Mouse (Mus musculus) C2C12 (cell line): ENCODE results near the gene Itpripl2.

Source experiments
- CTCF ChIP-seq: IDR thresholded peaks from one replicate; pipeline ENCODE4 v1.5.1; 2011; ENCODE audit not compliant: control insufficient read depth, insufficient read depth, insufficient read length
- FOSL1 ChIP-seq: IDR thresholded peaks from one replicate; pipeline ENCODE4 v1.8.0; 2011; ENCODE audit warnings: mild to moderate bottlenecking, low read length; ENCODE audit not compliant: poor library complexity, insufficient read depth, severe bottlenecking
- MAX ChIP-seq: IDR thresholded peaks from one replicate; pipeline ENCODE4 v1.6.1; 2011; ENCODE audit warnings: mild to moderate bottlenecking, control low read depth
- MYOD1 ChIP-seq: IDR thresholded peaks from one replicate; pipeline ENCODE4 v1.6.1; 2011; ENCODE audit warnings: low read depth; ENCODE audit not compliant: control insufficient read depth, insufficient read length
- MYOG ChIP-seq: IDR thresholded peaks from one replicate; pipeline ENCODE4 v1.6.1; 2011; ENCODE audit not compliant: control insufficient read depth, insufficient read length; ENCODE audit errors: extremely low read depth
- USF1 ChIP-seq: IDR thresholded peaks from one replicate; pipeline ENCODE4 v1.6.1; 2011; ENCODE audit warnings: low read depth, mild to moderate bottlenecking, control low read depth, moderate library complexity

DNA sequence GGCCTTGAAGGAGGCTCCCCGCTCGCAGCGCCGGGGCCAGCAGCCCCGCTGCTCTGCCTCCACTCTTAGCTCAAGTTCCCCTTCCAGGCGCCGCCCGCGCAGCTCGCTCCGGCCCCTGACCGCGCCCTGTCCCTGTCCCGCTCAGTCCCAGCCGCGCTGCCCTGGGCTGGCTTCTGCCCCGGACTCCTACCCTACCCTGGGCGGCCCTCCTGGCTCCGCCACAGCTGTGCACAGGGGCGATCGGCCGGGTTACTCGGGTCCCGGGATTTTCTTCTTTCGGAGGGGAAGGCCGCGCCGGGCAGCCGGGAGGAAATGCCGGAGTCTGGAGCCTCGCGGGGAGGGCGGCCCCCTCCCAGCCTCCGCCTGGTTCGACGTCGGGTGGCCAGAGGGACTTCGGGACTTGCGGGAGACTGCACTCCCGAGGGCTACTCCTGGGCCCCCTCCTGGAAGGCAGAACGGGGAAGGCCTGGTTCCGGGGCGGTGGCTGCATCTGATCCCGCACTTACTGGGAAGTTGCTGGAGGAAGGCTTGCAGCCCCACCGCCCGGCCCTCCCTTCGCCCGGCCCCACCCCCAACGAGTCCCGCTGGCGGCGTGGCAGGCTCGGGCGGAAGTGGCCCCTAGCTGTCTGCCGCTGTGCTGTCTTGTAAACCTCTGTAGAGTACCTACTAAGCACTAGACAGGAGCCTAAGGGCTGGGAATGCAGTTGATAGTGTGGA lies at the start of gene Itpripl2:
- TF ChIP-seq MAX (peak; percentile 52), CTCF (no peak), MYOG (no peak), USF1 (no peak), MYOD1 (no peak), FOSL1 (no peak)
